Mouse (Mus musculus) liver, adult (tissue): ENCODE results near the gene Wdtc1.

Source experiments
- GATA4 ChIP-seq: IDR thresholded peaks from 2 replicates; pipeline ENCODE4 v1.6.1; 2014; ENCODE audit warnings: mild to moderate bottlenecking, low read length; ENCODE audit not compliant: insufficient replicate concordance

Wdtc1 gene

DNA sequence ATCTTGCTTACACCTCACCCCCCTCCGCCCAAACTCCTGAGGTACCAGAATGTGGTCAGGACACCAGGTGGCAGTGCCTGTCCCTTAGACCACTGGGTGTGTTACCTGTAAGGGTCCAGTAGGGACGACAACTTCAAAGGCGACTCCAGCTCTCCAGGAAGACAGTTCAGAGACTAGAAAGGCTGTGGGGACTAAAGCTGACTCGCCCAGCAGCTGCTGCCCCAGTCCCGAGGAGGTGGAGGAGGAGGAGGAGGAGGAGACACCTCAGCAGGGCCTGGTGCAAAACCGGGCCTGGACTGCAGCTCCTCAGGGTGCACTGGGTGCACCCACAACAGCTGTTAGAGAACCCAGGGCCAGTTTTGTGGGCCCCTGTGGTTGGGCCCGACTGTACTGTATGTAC is 90.4 kb downstream of the Wdtc1 start, which contains the start of gene Sytl1:
TSS of gene Sytl1 (minus strand) at position 232 of the 400 bp plus-strand sequence.
- TF ChIP-seq GATA4: no peak

DNA sequence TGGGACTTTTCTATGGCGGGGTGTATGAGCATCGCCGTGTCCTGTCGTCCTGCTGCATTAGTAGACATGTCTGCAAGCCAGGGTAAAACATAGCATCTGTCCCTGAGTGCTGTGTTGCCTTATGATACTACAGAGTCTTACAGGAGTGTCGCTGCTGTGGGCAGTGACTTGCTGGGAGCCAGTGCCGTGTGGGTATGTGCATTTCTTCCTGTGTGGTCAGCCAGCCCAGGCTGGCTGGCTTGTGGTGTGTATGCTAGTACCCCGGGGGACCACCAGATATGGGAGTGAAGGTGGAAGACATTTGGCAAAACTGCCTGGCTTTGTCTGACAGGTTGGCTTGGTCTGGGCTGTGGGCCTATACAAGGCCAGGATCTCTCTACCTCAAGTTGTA is 90.9 kb downstream of the Wdtc1 start:
- TF ChIP-seq GATA4: no peak

DNA sequence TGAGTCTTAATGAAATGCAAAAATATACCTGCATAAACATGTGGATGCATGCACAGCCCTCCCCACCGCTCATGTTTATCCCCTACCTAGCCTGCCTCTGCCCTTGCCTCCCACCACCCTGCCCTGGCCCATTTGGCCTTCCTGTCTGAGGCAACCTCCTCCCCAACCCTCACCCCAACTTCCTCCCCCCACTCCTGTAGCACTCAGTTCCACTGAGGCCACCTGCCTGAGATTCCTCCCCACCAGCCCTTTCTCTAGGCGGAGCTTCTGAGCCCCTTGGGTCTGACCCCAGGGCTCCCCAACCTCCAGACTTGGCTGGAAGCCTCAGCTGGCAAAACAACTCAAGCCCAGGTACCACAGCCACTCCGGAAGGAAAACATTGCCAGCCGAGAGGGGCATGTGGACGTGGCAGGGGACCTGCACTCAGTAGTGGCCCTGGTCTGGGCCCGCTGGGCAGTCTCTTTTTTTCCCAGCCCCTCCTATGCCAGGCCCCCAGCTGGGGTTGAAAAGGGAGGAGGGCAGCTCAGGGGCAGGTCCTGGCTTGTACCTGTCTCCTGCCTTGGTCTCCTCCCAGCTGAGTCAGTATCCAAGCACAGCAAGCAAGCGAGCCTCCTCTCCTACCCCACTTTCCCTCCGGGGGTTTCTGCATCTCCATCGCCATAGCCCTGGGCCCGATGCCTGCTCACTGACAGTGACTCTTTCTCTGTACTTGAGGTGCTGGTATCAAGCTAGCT is 91.5 kb downstream of the Wdtc1 start:
- no peak for TF ChIP-seq GATA4

DNA sequence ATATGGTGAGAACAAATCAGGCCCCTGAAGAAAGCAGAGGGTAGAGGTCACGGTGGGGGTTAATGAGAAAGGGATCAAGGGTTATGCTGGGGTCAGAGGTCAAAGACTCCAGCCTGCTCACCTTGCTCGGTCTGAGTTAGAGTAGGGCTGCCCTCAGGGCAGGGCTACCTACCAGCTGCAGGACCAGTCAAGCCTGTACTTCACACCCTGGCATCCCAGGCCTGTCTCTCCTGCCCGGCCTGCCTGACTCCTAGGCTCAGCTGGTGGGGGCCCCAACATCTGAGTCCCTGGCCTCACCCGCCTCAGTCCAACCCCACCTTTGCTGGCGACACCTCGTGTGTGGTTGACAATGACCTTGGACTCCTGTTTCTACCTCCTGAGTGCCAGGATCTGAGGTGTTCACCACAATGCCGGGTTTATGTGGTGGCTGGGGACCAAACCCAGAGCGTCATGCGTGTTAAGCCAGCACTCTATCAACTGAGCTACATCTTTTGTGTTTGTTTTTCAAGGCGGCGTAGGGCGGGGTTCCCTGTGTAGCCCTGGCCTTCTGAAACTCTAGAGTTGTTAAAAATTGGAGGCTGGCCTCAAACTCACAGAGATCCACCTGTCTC is 95.4 kb downstream of the Wdtc1 start:
- no peak for TF ChIP-seq GATA4

DNA sequence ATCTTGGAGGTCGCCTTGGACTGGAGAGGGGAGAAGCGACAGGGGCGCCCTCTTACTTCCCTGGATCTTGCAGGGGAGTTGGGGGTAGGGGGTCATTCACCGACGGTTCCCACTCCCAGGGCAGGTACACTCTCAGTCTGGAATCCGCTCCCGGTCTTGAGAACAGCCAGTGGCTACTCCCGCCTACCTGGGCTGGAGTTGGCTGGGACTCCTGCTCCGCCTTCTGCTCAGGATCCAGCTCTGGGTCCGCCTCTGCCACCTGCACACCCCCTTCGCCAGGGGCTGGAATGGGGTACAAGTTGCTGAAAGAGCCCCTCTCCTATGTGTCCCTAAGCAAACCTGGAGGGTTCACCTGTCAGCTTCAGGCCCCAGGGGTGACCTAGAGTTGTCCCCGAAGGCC is 96.1 kb downstream of the Wdtc1 start:
- TF ChIP-seq GATA4: no peak

DNA sequence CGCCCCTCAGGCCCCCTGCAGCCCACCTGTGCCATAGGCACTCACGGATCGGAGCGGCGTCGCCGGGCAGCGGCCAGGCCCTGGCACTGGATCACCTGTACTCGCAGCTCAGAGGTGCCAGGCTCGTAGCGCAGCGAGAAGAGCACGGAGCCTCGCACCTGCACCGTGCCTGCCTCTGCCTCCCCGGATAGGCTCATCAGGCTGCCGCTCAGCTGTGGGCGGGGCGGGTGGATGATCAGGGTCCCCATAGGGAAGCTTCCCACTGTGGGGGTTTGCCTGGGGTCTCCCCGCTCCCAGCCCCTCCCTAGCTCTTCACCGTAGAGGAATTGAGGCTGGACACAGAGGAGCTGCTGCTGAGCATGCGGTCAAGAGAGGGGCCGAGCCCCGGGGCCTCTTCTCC is 96.5 kb downstream of the Wdtc1 start:
- TF ChIP-seq GATA4: no peak

DNA sequence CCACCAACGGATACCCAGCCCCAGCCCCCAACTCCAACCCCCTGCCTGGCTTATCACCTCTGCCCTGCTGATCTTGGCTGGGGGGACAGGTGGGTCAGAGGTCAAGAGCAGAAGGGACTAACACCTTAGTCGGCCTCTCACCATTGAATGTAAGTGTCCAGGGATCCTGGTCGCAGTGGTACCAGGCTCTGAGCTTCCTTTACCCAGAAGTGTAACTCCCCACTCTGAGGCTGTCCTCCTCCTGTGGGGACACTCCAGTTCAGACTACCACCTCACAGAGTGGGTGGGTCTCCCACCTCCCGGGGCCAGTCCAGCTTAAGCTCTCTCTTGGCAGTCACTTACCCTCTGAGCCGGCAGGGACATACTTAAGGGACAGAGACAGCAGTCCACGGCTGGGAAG is 97.9 kb downstream of the Wdtc1 start:
- no peak for TF ChIP-seq GATA4

DNA sequence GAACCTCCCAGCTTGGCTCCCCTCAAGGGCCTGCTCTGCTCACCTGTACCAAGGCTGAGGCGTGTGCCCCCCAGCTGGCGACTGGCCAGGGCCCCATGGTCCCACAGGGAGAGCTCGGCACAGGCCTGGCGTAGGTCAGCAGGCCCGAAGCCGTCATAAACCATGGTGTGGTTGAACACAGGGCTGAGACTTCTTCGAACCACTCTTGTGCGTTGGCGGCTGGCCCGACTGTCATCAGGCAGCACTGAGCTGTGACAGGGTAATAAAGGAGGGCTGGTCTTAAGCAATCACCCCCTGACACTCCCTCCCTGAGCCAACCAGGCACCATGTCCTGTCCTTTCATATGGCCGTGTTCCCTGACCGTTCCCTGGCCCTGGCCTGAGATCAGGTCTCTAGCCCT is 99.9 kb downstream of the Wdtc1 start:
- TF ChIP-seq GATA4: no peak

DNA sequence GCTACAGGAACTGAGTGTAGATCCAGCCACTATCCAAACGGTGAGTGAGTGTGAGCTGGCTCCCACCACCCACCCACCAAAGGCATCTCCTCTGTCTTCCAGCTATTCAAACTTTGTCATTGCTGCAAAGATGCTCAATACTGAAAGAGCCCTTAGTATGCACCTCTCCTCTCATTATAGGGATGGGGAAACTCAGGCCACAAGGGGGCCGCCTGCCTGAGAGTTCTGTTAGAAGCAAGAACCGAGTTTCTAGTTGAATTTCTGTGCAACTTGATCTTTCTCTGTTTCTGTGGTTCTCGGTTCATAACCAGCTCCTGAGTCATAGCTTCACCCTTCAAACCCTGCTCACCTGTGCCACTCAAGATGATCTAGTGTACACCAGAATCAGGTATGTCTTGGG is 101.2 kb downstream of the Wdtc1 start:
- no peak for TF ChIP-seq GATA4

DNA sequence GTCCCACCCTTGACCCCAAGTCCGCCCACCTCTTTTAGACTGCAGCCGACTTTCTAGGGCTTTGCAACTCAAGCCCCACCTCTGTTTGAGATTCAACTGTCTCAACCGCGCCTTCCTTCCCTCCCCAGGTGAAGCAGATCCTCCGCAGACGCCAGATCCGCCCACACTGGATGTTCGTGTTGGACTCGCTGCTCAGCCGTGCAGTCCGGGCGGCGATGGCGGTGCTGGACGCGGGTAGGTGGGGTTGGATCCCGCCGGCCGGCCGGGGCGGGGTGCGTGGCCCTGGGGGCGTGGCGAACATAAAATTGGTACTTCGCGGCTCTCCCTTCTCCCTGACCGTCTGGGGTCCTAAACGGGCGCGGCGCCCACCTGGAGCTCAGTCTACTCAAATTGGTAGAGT is 102.1 kb downstream of the Wdtc1 start:
- TF ChIP-seq GATA4: no peak

DNA sequence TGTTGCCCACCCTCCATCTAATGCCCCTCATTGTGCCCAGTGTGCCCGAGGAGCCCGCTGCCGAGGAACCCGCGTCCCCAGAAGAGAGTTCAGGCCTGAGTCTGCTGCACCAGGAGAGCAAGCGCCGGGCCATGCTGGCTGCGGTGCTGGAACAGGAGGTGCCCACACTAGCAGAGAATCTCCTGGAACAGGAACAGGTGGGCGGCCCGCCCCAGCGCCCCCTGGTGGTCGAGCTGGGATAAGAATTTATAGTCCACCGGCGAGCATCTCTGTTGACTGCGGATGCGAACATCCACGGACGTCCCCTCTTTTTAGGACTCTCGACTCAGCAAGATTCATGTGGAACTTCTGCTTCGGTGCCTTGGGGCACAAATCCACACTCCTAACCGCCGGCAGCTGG is 102.7 kb downstream of the Wdtc1 start:
- TF ChIP-seq GATA4: no peak

DNA sequence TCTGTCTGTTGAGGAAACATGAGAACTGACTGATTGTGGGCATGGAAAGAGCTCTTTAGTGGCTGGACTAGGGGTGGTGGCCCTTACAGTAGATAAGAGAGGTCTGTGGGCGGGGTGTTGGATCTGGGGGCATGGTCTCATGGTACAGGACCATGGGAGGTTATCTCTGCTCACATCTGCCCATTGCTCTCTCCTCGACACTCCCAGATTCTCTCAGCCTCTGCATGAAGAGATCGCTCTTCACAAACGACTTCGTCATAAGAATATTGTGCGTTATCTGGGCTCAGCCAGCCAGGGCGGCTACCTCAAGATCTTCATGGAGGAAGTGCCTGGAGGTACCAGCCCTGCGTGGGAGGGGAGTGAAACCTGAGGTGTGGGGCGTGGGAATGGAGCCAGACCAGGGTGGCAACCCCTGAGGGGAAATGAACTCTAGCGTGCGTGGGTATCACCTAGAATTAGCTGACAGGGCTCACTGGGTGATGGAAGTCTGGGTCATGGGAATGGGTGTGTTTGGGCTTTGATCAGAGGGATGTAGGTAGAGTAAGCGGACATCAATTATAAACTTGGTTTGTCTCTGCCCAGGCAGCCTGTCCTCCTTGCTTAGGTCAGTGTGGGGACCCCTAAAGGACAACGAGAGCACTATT is 105.4 kb downstream of the Wdtc1 start:
- TF ChIP-seq GATA4: no peak

DNA sequence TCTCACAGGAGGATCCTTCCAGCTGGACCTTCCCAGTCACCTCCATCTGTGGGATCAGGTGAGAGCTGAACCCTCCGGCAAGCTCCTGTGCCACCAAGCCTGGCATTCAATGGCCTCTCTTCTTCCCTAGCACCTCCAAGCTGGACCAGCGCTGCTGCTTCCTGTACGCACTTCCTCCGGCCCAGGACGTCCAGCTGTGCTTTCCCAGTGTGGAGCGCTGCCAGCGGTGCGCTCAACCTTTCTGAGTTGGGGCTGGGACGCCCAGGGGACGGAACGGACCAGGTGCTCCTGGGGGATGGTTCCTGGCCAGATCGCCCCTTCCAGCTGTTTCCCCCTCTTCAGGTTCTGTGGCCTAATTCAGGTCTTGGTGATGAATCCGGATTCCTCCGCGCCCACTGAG is 106.2 kb downstream of the Wdtc1 start:
- TF ChIP-seq GATA4: no peak

DNA sequence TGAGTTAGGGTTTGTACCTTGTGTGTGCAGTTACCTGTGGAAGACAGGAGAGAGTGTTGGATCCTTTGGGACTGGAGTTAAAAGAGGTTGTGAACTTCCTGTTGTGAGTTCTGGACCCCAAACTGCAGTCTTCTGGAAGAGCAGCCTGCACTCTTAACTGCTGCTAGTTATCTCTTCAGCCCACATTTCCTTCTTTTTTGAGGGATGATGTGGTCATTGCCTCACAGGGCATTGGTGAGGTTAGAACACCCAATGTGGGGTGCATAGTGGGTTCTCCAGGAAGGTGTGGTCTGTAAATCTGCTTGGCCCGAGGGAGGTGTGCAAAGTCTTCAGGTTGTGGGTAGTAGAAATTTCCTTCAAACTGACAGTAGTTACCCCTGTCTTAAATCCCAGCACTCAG is 109.0 kb downstream of the Wdtc1 start:
- no peak for TF ChIP-seq GATA4

DNA sequence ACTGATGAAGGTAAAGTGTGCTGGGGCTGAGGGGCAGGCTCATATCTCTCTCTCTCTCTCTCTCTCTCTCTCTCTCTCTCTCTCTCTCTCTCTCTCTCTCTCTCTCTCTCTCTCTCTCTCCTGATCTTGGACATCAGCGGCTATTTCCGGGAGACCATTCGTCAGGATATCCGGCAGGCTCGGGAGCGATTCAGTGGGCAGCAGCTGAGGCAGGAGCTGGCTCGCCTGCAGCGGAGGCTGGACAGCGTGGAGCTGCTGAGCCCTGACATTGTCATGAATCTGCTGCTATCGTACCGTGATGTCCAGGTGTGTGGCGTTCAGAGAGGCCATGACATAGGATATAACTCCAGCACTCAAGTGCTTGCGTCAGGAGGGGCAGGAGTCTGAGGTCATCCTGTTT is 109.7 kb downstream of the Wdtc1 start:
- TF ChIP-seq GATA4: no peak

DNA sequence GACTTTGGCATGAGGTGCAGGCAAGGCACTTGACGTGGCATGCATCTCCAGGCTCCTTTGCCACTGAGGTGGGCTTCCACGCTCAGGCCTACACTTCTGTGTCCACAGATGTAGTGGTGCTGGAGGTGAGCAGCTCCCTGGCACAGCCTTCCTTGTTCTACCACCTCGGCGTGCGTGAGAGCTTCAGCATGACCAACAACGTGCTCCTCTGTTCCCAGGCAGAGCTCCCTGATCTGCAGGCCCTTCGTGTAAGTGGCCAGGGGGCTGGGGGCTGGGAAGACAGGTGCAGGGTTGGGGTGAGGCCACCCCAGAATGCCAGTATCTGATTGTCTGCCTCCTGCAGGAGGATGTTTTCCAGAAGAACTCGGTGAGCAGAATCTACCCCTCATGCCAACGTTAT is 110.6 kb downstream of the Wdtc1 start:
- no peak for TF ChIP-seq GATA4
